Mouse (Mus musculus) liver, embryonic 18 days (tissue): ENCODE data around the gene Itgae. TPM values are rescaled to one million over a fixed set of nuclear protein-coding genes. Genes with fewer than 3 reads are reported as not detected.

Experiments used
- polyA plus RNA-seq: library from polyadenylated mRNA; depleted of rRNA; stranded (reverse); fragments of >200 nt; gene quantifications from 2 replicates; pipeline ENCODE4 v1.2.3, GENCODE M21; 2012; rRNA removed

Itgae gene
- 0.16 and 0.22 TPM in 2 replicates for polyA plus RNA-seq

GRCm38 (mm10) chr11:73090283-73090682 lies at the start of gene Itgae:
Gene Itgae (plus strand): TSS chr11:73090583.

GRCm38 (mm10) chr11:73047542-73047996 lies 42.8 kb upstream of the Itgae start, which contains the start of gene Ncbp3:
Gene Ncbp3 (plus strand): TSS chr11:73047783.

GRCm38 (mm10) chr11:73137591-73138501 lies 47.5 kb downstream of the Itgae start, which contains the start of gene Haspin:
Gene Haspin (minus strand): TSS chr11:73138294.

GRCm38 (mm10) chr11:73159957-73160810 lies 69.8 kb downstream of the Itgae start, which contains the start of gene P2rx5:
Gene P2rx5 (plus strand): TSS chr11:73160421.

GRCm38 (mm10) chr11:73176608-73177508 lies 86.5 kb downstream of the Itgae start, which contains the start of the genes Emc6 and Tax1bp3:
Gene Emc6 (minus strand): TSS chr11:73177037.
Gene Tax1bp3 (plus strand): TSS chr11:73177083.

Other genes starting within 250 kb of the Itgae start
- 12.5 and 14.7 TPM in 2 replicates for gene Atp2a3, start 129.4 kb upstream of the Itgae start, polyA plus RNA-seq
- 5.1 and 5.6 TPM in 2 replicates for gene P2rx1, start 91.5 kb upstream of the Itgae start, polyA plus RNA-seq
- gene Camkk1, start 71.6 kb upstream of the Itgae start, polyA plus RNA-seq: 1.00 and 1.2 TPM in 2 replicates
- gene Ncbp3, start 42.8 kb upstream of the Itgae start, polyA plus RNA-seq: 1.8 TPM in 2 replicates
- 2.7 and 2.9 TPM in 2 replicates for gene Haspin, start 47.7 kb downstream of the Itgae start, polyA plus RNA-seq
- 0.09 and 0.14 TPM in 2 replicates for gene P2rx5, start 69.8 kb downstream of the Itgae start, polyA plus RNA-seq
- 61.5 and 63.4 TPM in 2 replicates for gene Emc6, start 86.5 kb downstream of the Itgae start, polyA plus RNA-seq
- gene Tax1bp3, start 86.5 kb downstream of the Itgae start, polyA plus RNA-seq: 15.3 and 18.9 TPM in 2 replicates
- 5.9 TPM in 2 replicates for gene Ctns, start 108.5 kb downstream of the Itgae start, polyA plus RNA-seq
- gene Shpk, start 108.9 kb downstream of the Itgae start, polyA plus RNA-seq: 5.4 and 5.6 TPM in 2 replicates
- 0.29 and 0.50 TPM in 2 replicates for gene Trpv1, start 143.7 kb downstream of the Itgae start, polyA plus RNA-seq
- gene Trpv3, start 176.8 kb downstream of the Itgae start, polyA plus RNA-seq: 0.02 TPM in 2 replicates
- gene Aspa, start 239.0 kb downstream of the Itgae start, polyA plus RNA-seq: 6.0 and 6.2 TPM in 2 replicates
- 0.18 and 0.23 TPM in 2 replicates for gene Gm49340, start 239.2 kb downstream of the Itgae start, polyA plus RNA-seq
- 4.5 and 5.3 TPM in 2 replicates for gene Spata22, start 239.2 kb downstream of the Itgae start, polyA plus RNA-seq